Comparison of ENCODE assay signal across 8 mouse cellular contexts in genomic region chr16:11012571-11013463, GRCm38 (mm10). TPM values are rescaled to one million over a fixed set of nuclear protein-coding genes. Genes with fewer than 3 reads are reported as not detected.
A peak's percentile ranks its signal among the peaks of the same experiment; 100 is the strongest.
DNase-seq lines count a peak whose midpoint lies in the region; ATAC-seq and TF ChIP-seq lines count a peak whose summit lies in the region.

No protein-coding gene starts in this region.

- H3K9me3 ChIP-seq in forebrain, embryonic 12.5 days: no peaks in the 10 kb centered on the region
- H3K9me3 ChIP-seq in heart, embryonic 14.5 days (ENCODE audit: control insufficient read depth, low read length): no peaks in the 10 kb centered on the region
- no peaks in the 10 kb centered on the region for H3K9me3 ChIP-seq in lung, embryonic 14.5 days (ENCODE audit: low read depth, low read length)

- TF ChIP-seq CTCF in lung, embryonic 14.5 days (IDR thresholded peaks at IDR 0.05; ENCODE audit: low read depth): no peak
- no peak for TF ChIP-seq CTCF in olfactory bulb, adult 2 months (IDR thresholded peaks at IDR 0.05; ENCODE audit: insufficient read depth, low read depth, low read length)

- no peaks in the 10 kb centered on the region for H3K27me3 ChIP-seq in forebrain, embryonic 12.5 days
- no peaks in the 10 kb centered on the region for H3K27me3 ChIP-seq in heart, embryonic 14.5 days (ENCODE audit: control insufficient read depth, insufficient read depth, low read length)
- no peaks in the 10 kb centered on the region for H3K27me3 ChIP-seq in lung, embryonic 14.5 days (ENCODE audit: insufficient read depth, low read length)

- WGBS in forebrain, embryonic 12.5 days: 72% methylated on average over 11 of the region's 11 CpGs
- WGBS in heart, embryonic 14.5 days: 47% methylated on average over 11 of the region's 11 CpGs
- 54% methylated on average over 11 of the region's 11 CpGs for whole genome bisulfite sequencing in lung, embryonic 14.5 days
- WGBS in olfactory bulb, adult 2 months: 55% methylated on average over 11 of the region's 11 CpGs

- TF ChIP-seq POLR2A in olfactory bulb, adult 2 months (IDR thresholded peaks at IDR 0.05; ENCODE audit: insufficient read depth, low read depth, low read length): no peak

- H3K27ac ChIP-seq in forebrain, embryonic 12.5 days: 0 out of 2 replicates have a peak overlapping the region, but pooled peaks have one; percentile 13
- peak overlapping the region; percentile 69 to 81 for H3K27ac ChIP-seq in heart, embryonic 14.5 days (replicated peaks in 1 of 2; ENCODE audit: control insufficient read depth in 1 of 2, insufficient read depth in 1 of 2, low read depth in 2 of 2, low read length in 2 of 2)
- peak overlapping the region; percentile 26 for H3K27ac ChIP-seq in lung, embryonic 14.5 days (ENCODE audit: low read depth)
- H3K27ac ChIP-seq in olfactory bulb, adult 2 months (ENCODE audit: insufficient read depth, low read depth, low read length): peak overlapping the region; percentile 51

- no peak overlapping the region for H3K9ac ChIP-seq in forebrain, embryonic 12.5 days
- no peak overlapping the region for H3K9ac ChIP-seq in heart, embryonic 14.5 days (ENCODE audit: low read length)
- no peak overlapping the region for H3K9ac ChIP-seq in lung, embryonic 14.5 days

- no peaks in the 10 kb centered on the region for H3K36me3 ChIP-seq in forebrain, embryonic 12.5 days (replicated peaks)
- no peaks in the 10 kb centered on the region for H3K36me3 ChIP-seq in heart, embryonic 14.5 days (ENCODE audit: control insufficient read depth, insufficient read depth, low read length)
- no peaks in the 10 kb centered on the region for H3K36me3 ChIP-seq in lung, embryonic 14.5 days (ENCODE audit: insufficient read depth)

- peaks cover 22% of the 10 kb centered on the region for H3K4me1 ChIP-seq in forebrain, embryonic 12.5 days
- H3K4me1 ChIP-seq in heart, embryonic 14.5 days (ENCODE audit: control insufficient read depth in 2 of 2, insufficient read depth in 2 of 2, low read length in 2 of 2): peaks cover 34 to 35% of the 10 kb centered on the region in 2 experiments
- peaks cover 21% of the 10 kb centered on the region for H3K4me1 ChIP-seq in lung, embryonic 14.5 days (ENCODE audit: insufficient read depth)
- H3K4me1 ChIP-seq in olfactory bulb, adult 2 months (ENCODE audit: control insufficient read depth, insufficient read depth, low read length): peaks cover 24% of the 10 kb centered on the region

- ATAC-seq in forebrain, embryonic 12.5 days (ENCODE audit: low FRiP score): 0 out of 2 replicates have a peak, but pooled peaks have one; percentile 40
- peak; percentile 38; the same call in 1 of the 2 replicates for ATAC-seq in heart, embryonic 14.5 days (ENCODE audit: insufficient number of reproducible peaks, insufficient read depth, low FRiP score, low read depth)
- no peak for ATAC-seq in lung, embryonic 14.5 days (ENCODE audit: insufficient read depth)

- H3K4me3 ChIP-seq in forebrain, embryonic 12.5 days (replicated peaks): no peak overlapping the region
- no peak overlapping the region for H3K4me3 ChIP-seq in heart, embryonic 14.5 days (ENCODE audit: control insufficient read depth in 1 of 2, insufficient read depth in 1 of 2, low read depth in 1 of 2, low read length in 2 of 2)
- no peak overlapping the region for H3K4me3 ChIP-seq in lung, embryonic 14.5 days (ENCODE audit: low read depth, low read length)
- H3K4me3 ChIP-seq in olfactory bulb, adult 2 months (ENCODE audit: insufficient read depth, low read depth, low read length): no peak overlapping the region

- no peak overlapping the region for H3K4me2 ChIP-seq in forebrain, embryonic 12.5 days
- H3K4me2 ChIP-seq in heart, embryonic 14.5 days (ENCODE audit: low read length): peak overlapping the region; percentile 3
- H3K4me2 ChIP-seq in lung, embryonic 14.5 days: peak overlapping the region; percentile 23; the same call in 1 of the 2 replicates

- peak; percentile 69 for DNase-seq in CD4-positive, CD25-positive, alpha-beta regulatory T cell, adult 2 months (ENCODE audit: low read depth, low spot score)
- DNase-seq in adrenal gland, postnatal 14 days: peak; percentile 77
- DNase-seq in kidney, postnatal 25 days: peak; percentile 72 to 78
- peak; percentile 84 for DNase-seq in lung, embryonic 14.5 days
- no peak for DNase-seq in yolk sac, embryonic 10.5 days (ENCODE audit: low spot score)

RNA-seq across cellular contexts. Expression of gene Snn, which starts 47.9 kb away (rescaled TPM):
- total RNA-seq in adrenal gland, postnatal 14 days (2021): 16.3 and 24.0 TPM in 2 replicates
- polyA plus RNA-seq in forebrain, embryonic 12.5 days (2016; fragmentation: Nextera tagmentation; extraction: Ambion mirVana): 102 and 104 TPM in 2 replicates
- 50.4 and 52.4 TPM in 2 replicates for polyA plus RNA-seq in heart, embryonic 14.5 days (2014; fragmentation: Nextera tagmentation; extraction: Ambion mirVana)
- 56.7 and 57.7 TPM in 2 replicates for polyA plus RNA-seq in lung, embryonic 14.5 days (2014; fragmentation: Nextera tagmentation; extraction: Ambion mirVana)
- polyA plus RNA-seq in olfactory bulb, adult 2 months (2012; ENCODE audit: insufficient read depth, insufficient read length, low replicate concordance, missing spikeins): 106 TPM in 1 of 2 replicates, not detected in the other

RNA-seq across cellular contexts. Expression of gene Litaf, which starts 53.1 kb away (rescaled TPM):
- 38.6 and 47.5 TPM in 2 replicates for total RNA-seq in adrenal gland, postnatal 14 days (2021)
- polyA plus RNA-seq in forebrain, embryonic 12.5 days (2016; fragmentation: Nextera tagmentation; extraction: Ambion mirVana): 50.7 and 53.6 TPM in 2 replicates
- 71.8 and 75.7 TPM in 2 replicates for polyA plus RNA-seq in heart, embryonic 14.5 days (2014; fragmentation: Nextera tagmentation; extraction: Ambion mirVana)
- polyA plus RNA-seq in lung, embryonic 14.5 days (2014; fragmentation: Nextera tagmentation; extraction: Ambion mirVana): 112 and 116 TPM in 2 replicates
- not detected in 2 replicates for polyA plus RNA-seq in olfactory bulb, adult 2 months (2012; ENCODE audit: insufficient read depth, insufficient read length, low replicate concordance, missing spikeins)

Comparison
In these comparisons a context has a peak if more than half of its experiments do, and no peak if none do; other contexts are left out.
1. H3K27ac ChIP-seq: peak in every context shown above with its lines; median percentile 75 in heart, embryonic 14.5 days; 51 in olfactory bulb, adult 2 months; 26 in lung, embryonic 14.5 days; 13 in forebrain, embryonic 12.5 days.